Mouse (Mus musculus) embryonic facial prominence, embryonic 13.5 days (tissue): ENCODE results near the gene Auh. TPM values are rescaled to one million over a fixed set of nuclear protein-coding genes. Genes with fewer than 3 reads are reported as not detected.

Source experiments
- ATAC-seq: fragments of 200-750 bp; cut with Nextera tagmentation; 2 replicates; pipeline ENCODE4 v1.8.0; 2017; ENCODE audit warnings: low read depth; ENCODE audit not compliant: insufficient number of reproducible peaks, insufficient read depth, low FRiP score, low TSS enrichment
- H3K27ac ChIP-seq: fragments of 300-500 bp; sonication (generic); 2 replicates; pipeline ENCODE4 v1.5.1; 2015; ENCODE audit warnings: moderate library complexity, mild to moderate bottlenecking, inconsistent platforms
- H3K27me3 ChIP-seq: fragments of 300-500 bp; sonication (generic); 2 replicates; pipeline ENCODE4 v1.6.1; 2015; ENCODE audit warnings: mild to moderate bottlenecking, inconsistent platforms
- H3K36me3 ChIP-seq: fragments of 300-500 bp; sonication (generic); 2 replicates; pipeline ENCODE4 v1.6.1; 2015; ENCODE audit warnings: mild to moderate bottlenecking, inconsistent platforms
- H3K4me1 ChIP-seq: fragments of 300-500 bp; sonication (generic); 2 replicates; pipeline ENCODE4 v1.6.1; 2015; ENCODE audit warnings: inconsistent platforms
- H3K4me2 ChIP-seq: fragments of 300-500 bp; sonication (generic); 2 replicates; pipeline ENCODE4 v1.6.1; 2015; ENCODE audit warnings: moderate library complexity, mild to moderate bottlenecking, inconsistent platforms
- H3K4me3 ChIP-seq: fragments of 300-500 bp; sonication (generic); 2 replicates; pipeline ENCODE4 v1.5.1; 2015; ENCODE audit warnings: mild to moderate bottlenecking, inconsistent platforms
- H3K9ac ChIP-seq: fragments of 300-500 bp; sonication (generic); 2 replicates; pipeline ENCODE4 v1.6.1; 2015; ENCODE audit warnings: mild to moderate bottlenecking, inconsistent platforms
- H3K9me3 ChIP-seq: fragments of 300-500 bp; sonication (generic); 2 replicates; pipeline ENCODE4 v1.6.1; 2016; ENCODE audit warnings: inconsistent platforms
- WGBS: fragments of 180-500 bp; shearing (Covaris S2); methylation state at CpG from one replicate; pipeline ENCODE4 v1.1.7; 2015; ENCODE audit warnings: mixed read lengths; 5-methylcytosine and 5-hydroxymethylcytosine counted together
- polyA plus RNA-seq: library from polyadenylated mRNA; unstranded; fragments of >200 nt; fragmentation: Nextera tagmentation; extraction: Ambion mirVana; gene quantifications from 2 replicates; pipeline ENCODE4 v1.2.1, GENCODE M21; 2015

Gene Auh
- polyA plus RNA-seq, result 46.4 and 53.9 TPM in 2 replicates

- peak within 1 kb of the TSS; percentile 81 for H3K27ac ChIP-seq
Observed at GRCm38 (mm10) chr13:52929209-52930171, at the start of gene Auh. Gene Auh, minus strand, starts transcription at chr13:52929681.

GRCm38 (mm10) chr13:52978321-52978981 is 49.0 kb upstream of the Auh start:
- peak overlapping the region; percentile 65 for H3K4me3 ChIP-seq
- peak overlapping the region; percentile 83 for H3K27ac ChIP-seq
- 1% methylated on average over 57 of the region's 64 CpGs for WGBS
- peaks cover 39% of the 10 kb centered on the region for H3K4me1 ChIP-seq
- H3K4me2 ChIP-seq, result peak overlapping the region; percentile 97
- no peaks in the 10 kb centered on the region for H3K9me3 ChIP-seq
- peaks cover 8% of the 10 kb centered on the region; the same call in 1 of the 2 replicates for H3K27me3 ChIP-seq
- ATAC-seq, result no peak
- peak overlapping the region; percentile 87 for H3K9ac ChIP-seq
- H3K36me3 ChIP-seq, result no peaks in the 10 kb centered on the region

More at GRCm38 (mm10) chr13:52929209-52930171, at the start of gene Auh:
- H3K4me1 ChIP-seq, result peaks cover 25% of the 10 kb centered on the region
- peak within 1 kb of the TSS; percentile 70 for H3K4me2 ChIP-seq
- H3K4me3 ChIP-seq, result peak within 1 kb of the TSS; percentile 69
- H3K9ac ChIP-seq, result peak within 1 kb of the TSS; percentile 82
- no peaks in the 10 kb centered on the region for H3K27me3 ChIP-seq
- WGBS, result under 1% methylated on average over 62 of the region's 63 CpGs
- no peaks in the 10 kb centered on the region for H3K36me3 ChIP-seq
- ATAC-seq, result peak; percentile 91
- H3K9me3 ChIP-seq, result peaks cover 3% of the 10 kb centered on the region; the same call in 1 of the 2 replicates

GRCm38 (mm10) chr13:52977757-52978156 is 48.3 kb upstream of the Auh start:
- H3K4me1 ChIP-seq, result peaks cover 39% of the 10 kb centered on the region
- H3K4me2 ChIP-seq, result peak overlapping the region; percentile 97
- no peak overlapping the region for H3K27ac ChIP-seq
- ATAC-seq, result no peak
- H3K27me3 ChIP-seq, result peaks cover 6% of the 10 kb centered on the region; the same call in 1 of the 2 replicates
- H3K9ac ChIP-seq, result peak overlapping the region; percentile 87
- 19% methylated on average over 4 of the region's 4 CpGs for WGBS
- no peaks in the 10 kb centered on the region for H3K36me3 ChIP-seq
- peak overlapping the region; percentile 65 for H3K4me3 ChIP-seq
- no peaks in the 10 kb centered on the region for H3K9me3 ChIP-seq

GRCm38 (mm10) chr13:52977221-52977609 is 47.7 kb upstream of the Auh start:
- no peak overlapping the region for H3K27ac ChIP-seq
- H3K4me2 ChIP-seq, result peak overlapping the region; percentile 97
- no peaks in the 10 kb centered on the region for H3K9me3 ChIP-seq
- no peak for ATAC-seq
- no peaks in the 10 kb centered on the region for H3K36me3 ChIP-seq
- WGBS, result 57% methylated on average over 9 of the region's 9 CpGs
- H3K4me3 ChIP-seq, result no peak overlapping the region
- H3K27me3 ChIP-seq, result peaks cover 5% of the 10 kb centered on the region; the same call in 1 of the 2 replicates
- H3K9ac ChIP-seq, result 0 out of 2 replicates have a peak overlapping the region, but pooled peaks have one; percentile 87
- H3K4me1 ChIP-seq, result peaks cover 38% of the 10 kb centered on the region

- H3K4me2 ChIP-seq, result peak overlapping the region; percentile 41
- peaks cover 33% of the 10 kb centered on the region for H3K4me1 ChIP-seq
- H3K9ac ChIP-seq, result peak overlapping the region; percentile 41; the same call in 1 of the 2 replicates
- H3K27me3 ChIP-seq, result no peaks in the 10 kb centered on the region; the same call in 1 of the 2 replicates
- H3K27ac ChIP-seq, result no peak overlapping the region
- no peak for ATAC-seq
- H3K9me3 ChIP-seq, result no peaks in the 10 kb centered on the region
- 20% methylated on average over 16 of the region's 16 CpGs for whole genome bisulfite sequencing
- H3K4me3 ChIP-seq, result 0 out of 2 replicates have a peak overlapping the region, but pooled peaks have one; percentile 1
- H3K36me3 ChIP-seq, result no peaks in the 10 kb centered on the region
Observed at GRCm38 (mm10) chr13:52976510-52977220, 47.2 kb upstream of the Auh start.

GRCm38 (mm10) chr13:52976130-52976509 is 46.6 kb upstream of the Auh start:
- Histone ChIP-seq H3K9me3 (no peaks in the 10 kb centered on the region), H3K36me3 (no peaks in the 10 kb centered on the region), H3K4me3 (0 out of 2 replicates have a peak overlapping the region, but pooled peaks have one; percentile 1), H3K27me3 (no peaks in the 10 kb centered on the region), H3K4me1 (peaks cover 33% of the 10 kb centered on the region), H3K4me2 (peak overlapping the region; percentile 41), H3K9ac (no peak overlapping the region), H3K27ac (no peak overlapping the region)
- no peak for ATAC-seq
- WGBS, result 9% methylated on average over 8 of the region's 8 CpGs

- ATAC-seq, result no peak
- 74% methylated on average over 3 of the region's 3 CpGs for WGBS
- no peak overlapping the region for H3K4me2 ChIP-seq
- peaks cover 37% of the 10 kb centered on the region for H3K4me1 ChIP-seq
- no peak overlapping the region for H3K27ac ChIP-seq
- H3K9ac ChIP-seq, result no peak overlapping the region
- no peaks in the 10 kb centered on the region for H3K36me3 ChIP-seq
- no peaks in the 10 kb centered on the region for H3K9me3 ChIP-seq
- H3K4me3 ChIP-seq, result no peak overlapping the region
- no peaks in the 10 kb centered on the region for H3K27me3 ChIP-seq
Observed at GRCm38 (mm10) chr13:52974676-52975075, 45.2 kb upstream of the Auh start.

- Histone ChIP-seq H3K9ac (no peak overlapping the region), H3K36me3 (peaks cover 6% of the 10 kb centered on the region), H3K27me3 (no peaks in the 10 kb centered on the region), H3K9me3 (no peaks in the 10 kb centered on the region), H3K4me2 (no peak overlapping the region), H3K4me1 (peaks cover 37% of the 10 kb centered on the region), H3K4me3 (no peak overlapping the region), H3K27ac (no peak overlapping the region)
- 95% methylated on average over 10 of the region's 10 CpGs for WGBS
- ATAC-seq, result no peak
Observed at GRCm38 (mm10) chr13:52973427-52973826, 43.9 kb upstream of the Auh start.

GRCm38 (mm10) chr13:52972626-52973025 is 43.1 kb upstream of the Auh start:
- no peak overlapping the region for H3K4me2 ChIP-seq
- WGBS, result 92% methylated on average over 3 of the region's 3 CpGs
- peaks cover 31% of the 10 kb centered on the region for H3K4me1 ChIP-seq
- H3K9ac ChIP-seq, result no peak overlapping the region
- no peak overlapping the region for H3K27ac ChIP-seq
- H3K9me3 ChIP-seq, result no peaks in the 10 kb centered on the region
- no peak for ATAC-seq
- no peaks in the 10 kb centered on the region for H3K27me3 ChIP-seq
- peaks cover 14% of the 10 kb centered on the region for H3K36me3 ChIP-seq
- H3K4me3 ChIP-seq, result no peak overlapping the region

GRCm38 (mm10) chr13:52970876-52971275 is 41.4 kb upstream of the Auh start:
- Histone ChIP-seq H3K4me2 (no peak overlapping the region), H3K36me3 (peaks cover 31% of the 10 kb centered on the region), H3K4me1 (peaks cover 13% of the 10 kb centered on the region), H3K9ac (no peak overlapping the region), H3K9me3 (no peaks in the 10 kb centered on the region), H3K4me3 (no peak overlapping the region), H3K27me3 (no peaks in the 10 kb centered on the region), H3K27ac (no peak overlapping the region)
- 76% methylated on average over 6 of the region's 6 CpGs for WGBS
- ATAC-seq, result no peak

GRCm38 (mm10) chr13:52962922-52963321 is 33.4 kb upstream of the Auh start:
- H3K27me3 ChIP-seq, result no peaks in the 10 kb centered on the region
- no peak for ATAC-seq
- no peak overlapping the region for H3K9ac ChIP-seq
- no peak overlapping the region for H3K4me3 ChIP-seq
- 83% methylated on average over 4 of the region's 4 CpGs for WGBS
- no peaks in the 10 kb centered on the region for H3K4me1 ChIP-seq
- H3K4me2 ChIP-seq, result no peak overlapping the region
- no peak overlapping the region for H3K27ac ChIP-seq
- peaks cover 36% of the 10 kb centered on the region for H3K36me3 ChIP-seq
- no peaks in the 10 kb centered on the region for H3K9me3 ChIP-seq
